ENCODE assay signal across 25 mouse cellular contexts in the genomic region with DNA sequence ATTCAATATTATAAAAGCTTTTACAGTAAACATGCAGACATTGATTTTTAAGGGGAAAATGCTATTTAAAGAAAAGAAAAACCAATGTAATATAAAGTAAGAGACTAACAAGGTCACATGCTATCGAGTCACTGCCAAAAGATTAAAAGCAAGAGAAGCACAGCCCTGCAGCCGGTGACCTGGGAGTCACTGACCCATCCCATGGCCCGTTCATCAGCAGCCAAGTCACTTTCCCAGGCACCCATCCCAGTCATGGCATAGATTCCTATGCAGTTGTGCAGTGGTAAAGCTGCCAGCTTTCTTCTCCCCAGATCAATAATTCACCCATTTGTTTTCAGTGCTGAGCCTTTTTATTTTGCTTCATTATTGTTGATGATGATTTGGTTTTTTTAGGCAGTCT.
DNase-seq lines count a peak whose midpoint lies in the region; ATAC-seq lines count a peak whose summit lies in the region.
"Had no signal": no experiment of that assay in that cellular context is flagged by ENCODE, and none has a peak within 500 bp of the region (broad histone marks: within the 10 kb centered on the region; RNA-seq: fewer than 3 reads in every experiment).

No protein-coding gene starts in this region.

- H3K9ac ChIP-seq in kidney, embryonic 16.5 days (replicated peaks; ENCODE audit: low read length): no peak overlapping the region
- H3K9ac ChIP-seq in hindbrain, embryonic 13.5 days: no peak overlapping the region
- H3K9ac ChIP-seq: forebrain, embryonic 13.5 days; hindbrain, embryonic 14.5 days; liver, embryonic 14.5 days; midbrain, embryonic 13.5 days; stomach, embryonic 15.5 days had no signal

- no peak overlapping the region for H3K27ac ChIP-seq in kidney, embryonic 16.5 days (ENCODE audit: low read length)
- H3K27ac ChIP-seq in hindbrain, embryonic 13.5 days: no peak overlapping the region
- H3K27ac ChIP-seq: forebrain, embryonic 13.5 days; hindbrain, embryonic 14.5 days; liver, embryonic 14.5 days; macrophage; midbrain, embryonic 13.5 days; stomach, embryonic 15.5 days had no signal

- H3K36me3 ChIP-seq in kidney, embryonic 16.5 days (ENCODE audit: insufficient read depth, low read length): no peaks in the 10 kb centered on the region
- H3K36me3 ChIP-seq in hindbrain, embryonic 13.5 days: no peaks in the 10 kb centered on the region
- H3K36me3 ChIP-seq: midbrain, embryonic 13.5 days; stomach, embryonic 15.5 days had no signal

- DNase-seq in kidney, adult 11 months: peak; percentile 75
- peak; percentile 9 for DNase-seq in ovary, adult 18-20 months (ENCODE audit: low spot score)
- DNase-seq in ovary, postnatal 10 days (ENCODE audit: low spot score): no peak
- peak; percentile 75 for DNase-seq in kidney, adult 9 months
- no peak for DNase-seq in natural killer cell, adult 2 months (ENCODE audit: low spot score in 2 of 2)
- DNase-seq: cerebellum, adult 11 months; cerebellum, adult 9-10 months; cerebellum, postnatal 36 days; gastrocnemius, postnatal 14 days; heart, postnatal 36 days; lung, adult 2 months; lung, postnatal 10 days; right cerebral cortex, postnatal 25 days; thymus, postnatal 25 days had no signal

- no peak for ATAC-seq in kidney, embryonic 16.5 days (ENCODE audit: low FRiP score, low TSS enrichment)
- no peak for ATAC-seq in hindbrain, embryonic 13.5 days (ENCODE audit: low FRiP score)
- ATAC-seq: forebrain, embryonic 13.5 days; intestine, postnatal 0 days; midbrain, embryonic 13.5 days had no signal

- no peak overlapping the region for H3K4me2 ChIP-seq in kidney, embryonic 16.5 days (replicated peaks; ENCODE audit: low read depth, low read length)
- no peak overlapping the region for H3K4me2 ChIP-seq in hindbrain, embryonic 13.5 days
- H3K4me2 ChIP-seq: forebrain, embryonic 13.5 days; heart, embryonic 11.5 days; hindbrain, embryonic 14.5 days; midbrain, embryonic 13.5 days; stomach, embryonic 15.5 days had no signal

- no peaks in the 10 kb centered on the region for H3K27me3 ChIP-seq in kidney, embryonic 16.5 days (ENCODE audit: insufficient read depth, low read length)
- H3K27me3 ChIP-seq in hindbrain, embryonic 13.5 days: no peaks in the 10 kb centered on the region; the same call in 1 of the 2 replicates
- H3K27me3 ChIP-seq: CH12.LX; stomach, embryonic 15.5 days had no signal

- H3K9me3 ChIP-seq in kidney, embryonic 16.5 days (ENCODE audit: low read length): no peaks in the 10 kb centered on the region
- no peaks in the 10 kb centered on the region for H3K9me3 ChIP-seq in hindbrain, embryonic 13.5 days
- H3K9me3 ChIP-seq: forebrain, embryonic 13.5 days; midbrain, embryonic 13.5 days; stomach, embryonic 15.5 days had no signal

- no peak overlapping the region for H3K4me3 ChIP-seq in kidney, embryonic 16.5 days (ENCODE audit: low read length)
- no peak overlapping the region for H3K4me3 ChIP-seq in hindbrain, embryonic 13.5 days
- H3K4me3 ChIP-seq: forebrain, embryonic 13.5 days; midbrain, embryonic 13.5 days; stomach, embryonic 15.5 days had no signal

- peaks cover 10% of the 10 kb centered on the region; the same call in 1 of the 2 replicates for H3K4me1 ChIP-seq in kidney, embryonic 16.5 days (ENCODE audit: insufficient read depth, low read length)
- H3K4me1 ChIP-seq in hindbrain, embryonic 13.5 days (replicated peaks): peaks cover 7% of the 10 kb centered on the region; the same call in 1 of the 2 replicates
- H3K4me1 ChIP-seq: stomach, embryonic 15.5 days had no signal

- WGBS in kidney, embryonic 16.5 days: 30% methylated on average over 3 of the region's 3 CpGs
- WGBS in hindbrain, embryonic 13.5 days: 68% methylated on average over 3 of the region's 3 CpGs

Comparison
In these comparisons a context has a peak if more than half of its experiments do, and no peak if none do; other contexts are left out.
1. DNase-seq: peak in kidney, adult 11 months (single experiment), ovary, adult 18-20 months (single experiment) and kidney, adult 9 months (single experiment); none in ovary, postnatal 10 days (single experiment) and natural killer cell, adult 2 months (0 of 2).